Mouse (Mus musculus) midbrain, embryonic 13.5 days (tissue): ENCODE measurements around the gene Rbms3. TPM values are rescaled to one million over a fixed set of nuclear protein-coding genes. Genes with fewer than 3 reads are reported as not detected.

Source experiments
- ATAC-seq: fragments of 200-750 bp; cut with Nextera tagmentation; 2 replicates; pipeline ENCODE4 v1.8.0; 2017; ENCODE audit warnings: mild to moderate bottlenecking, moderate TSS enrichment, moderate library complexity
- H3K27ac ChIP-seq: fragments of 300-500 bp; sonication (generic); 2 replicates; pipeline ENCODE4 v1.5.1; 2015; ENCODE audit warnings: inconsistent platforms, mild to moderate bottlenecking, moderate library complexity
- H3K27me3 ChIP-seq: fragments of 300-500 bp; sonication (generic); 2 replicates; pipeline ENCODE4 v1.6.1; 2015; ENCODE audit warnings: mild to moderate bottlenecking, inconsistent platforms
- H3K36me3 ChIP-seq: fragments of 300-500 bp; sonication (generic); 2 replicates; pipeline ENCODE4 v1.6.1; 2015; ENCODE audit warnings: mild to moderate bottlenecking, inconsistent platforms
- H3K4me1 ChIP-seq: fragments of 300-500 bp; sonication (generic); replicated peaks from 2 replicates; pipeline ENCODE4 v1.6.1; 2015; ENCODE audit warnings: inconsistent platforms
- H3K4me2 ChIP-seq: fragments of 300-500 bp; sonication (generic); replicated peaks from 2 replicates; pipeline ENCODE4 v1.6.1; 2015; ENCODE audit warnings: moderate library complexity, mild to moderate bottlenecking, inconsistent platforms
- H3K4me3 ChIP-seq: fragments of 300-500 bp; sonication (generic); replicated peaks from 2 replicates; pipeline ENCODE4 v1.5.1; 2015; ENCODE audit warnings: mild to moderate bottlenecking, inconsistent platforms
- H3K9ac ChIP-seq: fragments of 300-500 bp; sonication (generic); replicated peaks from 2 replicates; pipeline ENCODE4 v1.6.1; 2015; ENCODE audit warnings: mild to moderate bottlenecking, inconsistent platforms
- H3K9me3 ChIP-seq: fragments of 300-500 bp; sonication (generic); 2 replicates; pipeline ENCODE4 v1.6.1; 2016; ENCODE audit warnings: mild to moderate bottlenecking, inconsistent platforms
- WGBS: fragments of 180-500 bp; shearing (Covaris S2); methylation state at CpG from one replicate; pipeline ENCODE4 v1.1.7; 2015; 5-methylcytosine and 5-hydroxymethylcytosine counted together
- polyA plus RNA-seq: library from polyadenylated mRNA; unstranded; fragments of >200 nt; fragmentation: Nextera tagmentation; extraction: Ambion mirVana; gene quantifications from 2 replicates; pipeline ENCODE4 v1.2.1, GENCODE M21; 2015

Rbms3 gene
- polyA plus RNA-seq, 1 experiment from 2014 or later, result 30.8 TPM

DNA sequence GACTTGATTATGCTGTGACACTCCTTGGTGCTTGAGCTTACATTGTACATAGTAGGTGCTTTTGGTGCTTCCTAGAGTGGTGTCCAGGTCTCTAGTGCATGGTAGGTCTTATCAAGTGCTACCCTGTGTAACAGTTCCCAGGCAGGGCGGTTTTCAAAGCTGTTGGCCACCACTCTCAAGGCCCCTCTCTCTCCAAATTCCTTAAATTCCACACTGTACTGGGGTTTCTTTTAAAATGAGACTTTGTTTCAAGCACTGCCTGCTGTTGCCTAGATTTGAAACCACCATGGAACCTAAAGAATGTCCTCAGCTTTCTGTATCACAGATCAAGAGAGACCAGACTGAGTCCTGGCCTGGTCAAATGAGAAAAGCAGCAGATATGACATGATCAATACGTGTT lies 516.1 kb downstream of the Rbms3 start:
- H3K36me3 ChIP-seq, result no peaks in the 10 kb centered on the region
- no peak for ATAC-seq
- no peak overlapping the region for H3K9ac ChIP-seq
- no peak overlapping the region for H3K4me2 ChIP-seq
- H3K9me3 ChIP-seq, result no peaks in the 10 kb centered on the region
- H3K4me3 ChIP-seq, result no peak overlapping the region
- H3K27ac ChIP-seq, result no peak overlapping the region
- no peaks in the 10 kb centered on the region for H3K27me3 ChIP-seq
- WGBS, result 57% methylated on average over 2 of the region's 2 CpGs
- H3K4me1 ChIP-seq, result no peaks in the 10 kb centered on the region

DNA sequence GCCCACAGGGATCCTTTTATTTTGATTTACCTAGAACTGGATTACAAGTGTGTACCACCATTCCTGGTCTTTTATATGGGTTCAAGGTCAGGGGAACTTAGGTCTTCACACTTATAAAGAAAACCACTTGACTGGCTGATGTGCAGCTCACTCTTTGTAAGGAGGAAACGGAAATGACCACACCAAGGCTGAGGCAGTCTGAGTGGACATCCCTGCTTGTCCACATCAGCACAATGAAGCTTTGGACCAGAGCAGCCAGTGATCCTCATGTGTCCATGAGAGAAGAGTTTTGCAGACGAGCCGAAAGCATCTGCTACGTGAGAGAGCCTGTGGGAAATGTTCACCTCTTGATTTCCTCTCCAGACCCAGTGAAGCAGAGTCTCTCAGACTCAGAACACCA lies 521.8 kb downstream of the Rbms3 start:
- H3K4me3 ChIP-seq, result no peak overlapping the region
- no peak overlapping the region for H3K9ac ChIP-seq
- H3K27ac ChIP-seq, result no peak overlapping the region
- H3K27me3 ChIP-seq, result no peaks in the 10 kb centered on the region
- ATAC-seq, result no peak
- 94% methylated on average over 4 of the region's 4 CpGs for WGBS
- no peaks in the 10 kb centered on the region for H3K9me3 ChIP-seq
- no peak overlapping the region for H3K4me2 ChIP-seq
- H3K36me3 ChIP-seq, result no peaks in the 10 kb centered on the region
- no peaks in the 10 kb centered on the region for H3K4me1 ChIP-seq

DNA sequence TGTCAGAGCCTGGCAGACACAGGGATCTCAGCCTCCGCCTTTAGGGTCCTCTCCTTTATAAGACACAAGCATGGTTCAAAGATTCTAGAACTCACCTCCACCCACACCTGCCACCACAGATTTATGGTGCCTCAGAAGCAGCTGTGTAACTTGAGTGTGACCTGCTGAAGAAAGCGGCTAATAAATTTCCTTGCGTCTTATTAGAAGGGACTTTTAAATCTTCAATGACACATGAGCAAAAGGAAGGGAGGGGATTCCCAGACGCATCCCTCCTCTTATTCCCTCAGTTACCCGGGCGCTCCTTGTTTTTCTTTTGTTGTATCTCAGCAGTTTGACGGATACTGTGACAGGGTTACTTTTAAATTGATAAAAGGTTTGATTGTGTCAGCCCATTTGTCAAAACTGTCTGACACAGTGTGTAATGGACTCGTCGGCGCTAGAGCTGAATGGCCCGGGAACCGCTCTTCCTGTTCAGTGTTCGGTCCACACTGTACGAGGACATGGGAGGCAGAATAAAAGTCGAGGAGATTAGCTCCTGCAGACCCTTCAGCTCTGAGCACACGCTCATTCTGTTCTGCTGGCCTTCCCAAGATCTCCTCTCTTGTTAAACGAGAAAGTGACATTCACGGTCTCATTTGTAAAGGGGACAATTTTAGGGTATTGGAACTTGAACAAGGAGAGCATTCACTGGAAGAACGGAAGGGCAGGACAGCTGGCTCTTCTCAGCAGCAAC lies 527.3 kb downstream of the Rbms3 start:
- Histone ChIP-seq H3K9me3 (no peaks in the 10 kb centered on the region), H3K4me2 (no peak overlapping the region), H3K36me3 (no peaks in the 10 kb centered on the region), H3K27ac (no peak overlapping the region), H3K9ac (no peak overlapping the region), H3K4me3 (no peak overlapping the region), H3K27me3 (no peaks in the 10 kb centered on the region), H3K4me1 (0 out of 2 replicates have a peak, but pooled peaks cover 8% of the 10 kb centered on the region)
- 52% methylated on average over 19 of the region's 19 CpGs for WGBS
- ATAC-seq, result no peak

DNA sequence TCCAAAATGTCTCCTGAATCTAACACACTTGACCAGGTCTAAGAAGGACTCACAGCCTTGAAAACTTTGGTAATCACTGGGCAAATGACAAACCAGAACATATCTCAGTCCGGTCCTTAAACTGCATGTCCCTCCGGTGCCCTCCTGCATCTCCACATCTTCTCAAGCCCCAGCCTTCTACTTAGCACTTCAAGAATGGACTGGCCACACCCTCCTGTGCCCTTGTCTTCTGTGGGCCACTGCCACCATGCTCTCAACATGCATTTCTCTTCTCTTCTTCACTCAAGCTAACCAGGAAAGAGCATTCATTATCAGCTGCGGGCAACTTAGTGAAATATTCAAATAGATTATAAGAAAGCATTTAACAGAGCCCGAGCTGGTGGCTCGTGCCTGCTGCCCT lies 529.5 kb downstream of the Rbms3 start:
- H3K36me3 ChIP-seq, result no peaks in the 10 kb centered on the region
- H3K27ac ChIP-seq, result no peak overlapping the region
- H3K4me1 ChIP-seq, result 0 out of 2 replicates have a peak, but pooled peaks cover 8% of the 10 kb centered on the region
- no peak overlapping the region for H3K9ac ChIP-seq
- no peak for ATAC-seq
- H3K4me2 ChIP-seq, result no peak overlapping the region
- no peak overlapping the region for H3K4me3 ChIP-seq
- 91% methylated on average over 5 of the region's 5 CpGs for WGBS
- H3K27me3 ChIP-seq, result no peaks in the 10 kb centered on the region
- no peaks in the 10 kb centered on the region for H3K9me3 ChIP-seq

DNA sequence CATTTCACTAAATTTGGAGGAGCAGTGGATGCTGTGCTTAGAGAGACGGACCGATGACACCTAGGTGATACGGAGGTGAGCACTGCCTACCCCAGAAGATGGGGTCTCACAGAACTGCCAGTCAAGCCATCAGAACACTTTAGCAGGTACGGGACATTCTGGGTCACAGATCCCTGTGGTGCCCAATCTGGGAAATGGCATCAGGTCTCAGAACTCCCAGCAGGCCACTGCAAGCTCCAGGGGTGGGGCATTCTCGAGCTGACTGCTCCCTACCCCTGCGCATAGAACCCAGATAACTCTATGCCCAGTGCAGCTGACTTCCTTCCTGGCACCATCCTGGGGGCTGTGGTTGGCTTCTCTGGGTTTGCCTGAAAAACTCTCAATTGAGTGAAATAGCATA lies 536.2 kb downstream of the Rbms3 start:
- Histone ChIP-seq H3K4me2 (no peak overlapping the region), H3K4me1 (no peaks in the 10 kb centered on the region), H3K9me3 (no peaks in the 10 kb centered on the region), H3K27ac (no peak overlapping the region), H3K36me3 (no peaks in the 10 kb centered on the region), H3K9ac (no peak overlapping the region), H3K4me3 (no peak overlapping the region), H3K27me3 (no peaks in the 10 kb centered on the region)
- 95% methylated on average over 6 of the region's 6 CpGs for WGBS
- ATAC-seq, result no peak

DNA sequence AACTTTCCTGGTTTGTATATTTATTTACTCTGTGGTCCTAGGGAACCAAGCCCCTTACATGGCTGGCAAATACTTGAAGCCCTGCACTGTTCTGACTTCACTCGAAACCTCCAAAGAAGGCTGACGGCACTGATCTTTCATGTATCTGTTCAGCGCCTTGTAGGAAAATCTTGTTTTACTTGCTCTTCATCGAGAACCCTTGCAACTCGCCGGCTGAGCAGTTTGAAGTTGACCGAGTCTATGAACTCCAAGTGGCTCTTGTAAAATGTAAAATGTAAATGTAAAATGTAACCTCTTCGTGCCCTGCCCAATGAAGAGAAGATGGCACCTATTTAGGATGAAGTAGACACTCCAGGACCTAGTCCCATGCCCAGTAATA lies 537.5 kb downstream of the Rbms3 start:
- Histone ChIP-seq H3K27me3 (no peaks in the 10 kb centered on the region), H3K4me3 (no peak overlapping the region), H3K4me2 (no peak overlapping the region), H3K27ac (no peak overlapping the region), H3K4me1 (no peaks in the 10 kb centered on the region), H3K9me3 (no peaks in the 10 kb centered on the region), H3K36me3 (no peaks in the 10 kb centered on the region), H3K9ac (no peak overlapping the region)
- ATAC-seq, result no peak
- 92% methylated on average over 8 of the region's 8 CpGs for WGBS

DNA sequence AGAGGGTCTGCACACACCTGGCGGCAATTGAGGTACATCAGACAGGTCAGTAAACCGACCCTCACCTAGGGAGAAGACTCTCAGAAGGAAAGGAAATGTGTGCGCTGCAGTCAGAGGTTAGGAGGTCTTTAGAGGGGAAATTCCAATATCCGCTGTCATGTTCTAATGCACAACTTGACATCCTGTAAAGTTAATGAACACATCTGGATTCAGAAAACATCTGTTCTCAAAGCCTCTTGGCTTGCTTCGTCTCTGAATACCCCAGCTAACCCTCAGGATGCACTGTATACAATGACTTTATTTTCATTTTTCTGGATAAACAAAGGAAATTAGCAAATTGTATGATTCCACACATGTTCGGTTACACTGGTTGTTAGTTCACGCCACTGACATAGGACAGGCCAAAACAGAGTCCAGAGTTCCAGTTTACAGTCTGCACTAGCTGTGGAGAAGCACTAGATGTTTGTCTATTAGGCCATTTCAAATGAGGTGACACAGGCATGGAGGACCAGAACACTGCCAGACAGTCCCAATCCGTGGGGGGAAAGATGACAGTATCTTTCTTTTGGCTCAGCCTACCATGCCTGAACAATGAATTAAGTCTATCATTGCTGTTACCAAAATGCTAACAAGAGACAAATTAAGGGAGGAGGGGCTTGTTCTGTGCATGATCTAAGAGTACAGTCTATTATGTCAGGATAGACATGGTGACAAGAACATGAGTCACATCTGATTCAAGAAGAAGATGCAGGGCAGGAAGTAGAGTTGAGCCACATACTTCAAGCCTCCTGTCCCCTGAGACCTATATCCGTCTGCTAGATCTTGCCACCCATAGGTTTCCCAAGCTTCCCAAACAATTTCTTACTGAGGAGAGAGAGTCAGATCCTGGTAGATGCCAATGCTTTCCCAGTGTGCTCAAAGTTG lies 538.2 kb downstream of the Rbms3 start:
- Histone ChIP-seq H3K4me1 (no peaks in the 10 kb centered on the region), H3K9me3 (no peaks in the 10 kb centered on the region), H3K4me2 (no peak overlapping the region), H3K36me3 (no peaks in the 10 kb centered on the region), H3K27me3 (no peaks in the 10 kb centered on the region), H3K27ac (no peak overlapping the region), H3K4me3 (no peak overlapping the region), H3K9ac (no peak overlapping the region)
- ATAC-seq, result no peak
- WGBS, result 89% methylated on average over 9 of the region's 9 CpGs

DNA sequence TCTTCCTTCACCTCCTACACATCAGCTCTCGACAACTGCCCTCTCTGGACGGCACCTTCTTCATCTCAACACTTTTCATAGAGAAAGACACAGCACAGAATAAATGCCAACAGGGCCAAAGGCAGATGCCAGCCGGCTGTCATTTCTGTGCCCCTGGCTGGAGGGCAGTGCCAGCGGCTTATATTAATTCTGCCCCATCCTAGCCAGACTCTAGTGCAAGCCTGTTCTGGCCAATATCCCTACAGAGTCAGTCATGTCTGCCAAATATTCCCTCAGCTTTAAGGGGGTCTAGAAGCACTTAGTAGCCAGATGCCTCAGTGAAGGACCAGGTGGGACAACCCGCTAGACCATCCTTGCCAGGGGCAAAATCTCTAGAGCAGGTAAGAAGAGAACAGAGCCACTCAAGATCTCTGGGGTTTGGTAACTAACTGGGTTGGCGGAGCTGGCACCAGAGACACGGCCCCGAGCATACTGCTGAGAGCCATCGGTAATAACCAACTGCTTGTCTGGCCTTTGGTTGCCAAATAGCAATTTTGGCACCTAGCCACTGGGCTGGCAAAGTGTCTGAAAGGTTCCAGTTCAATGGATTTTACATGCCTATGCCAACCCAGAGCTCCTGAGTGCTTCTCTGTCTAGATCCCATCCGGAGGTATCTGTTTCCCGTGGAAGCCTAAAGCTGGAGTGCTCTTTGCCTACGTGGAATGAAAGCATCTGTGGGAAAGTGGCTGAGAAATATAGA lies 540.1 kb downstream of the Rbms3 start:
- no peak overlapping the region for H3K27ac ChIP-seq
- H3K4me3 ChIP-seq, result no peak overlapping the region
- no peaks in the 10 kb centered on the region for H3K9me3 ChIP-seq
- H3K9ac ChIP-seq, result no peak overlapping the region
- H3K27me3 ChIP-seq, result no peaks in the 10 kb centered on the region
- WGBS, result 92% methylated on average over 12 of the region's 12 CpGs
- H3K36me3 ChIP-seq, result no peaks in the 10 kb centered on the region
- no peak for ATAC-seq
- H3K4me2 ChIP-seq, result no peak overlapping the region
- no peaks in the 10 kb centered on the region for H3K4me1 ChIP-seq

DNA sequence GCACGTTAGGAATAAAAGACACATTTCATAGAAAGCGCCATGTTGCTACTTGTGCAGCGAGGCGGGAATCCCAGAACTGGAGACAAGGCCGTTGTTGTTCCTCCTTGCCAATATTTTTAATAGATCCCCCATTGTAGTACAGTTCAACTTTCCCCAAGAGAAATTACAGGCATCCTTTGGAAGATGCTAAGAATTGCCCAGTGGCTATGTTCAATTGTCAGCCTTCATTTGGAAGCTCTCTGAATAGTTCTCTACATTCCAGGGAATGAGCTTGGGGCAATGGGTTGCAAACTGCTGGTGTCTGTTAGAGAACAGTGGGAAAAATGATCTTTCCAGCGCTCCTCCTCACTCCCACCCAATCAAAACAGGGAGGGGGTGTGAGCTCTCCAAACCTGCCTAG lies 541.4 kb downstream of the Rbms3 start:
- H3K27ac ChIP-seq, result no peak overlapping the region
- no peaks in the 10 kb centered on the region for H3K36me3 ChIP-seq
- H3K9ac ChIP-seq, result no peak overlapping the region
- no peaks in the 10 kb centered on the region for H3K4me1 ChIP-seq
- H3K9me3 ChIP-seq, result no peaks in the 10 kb centered on the region
- ATAC-seq, result no peak
- WGBS, result 88% methylated on average over 6 of the region's 6 CpGs
- no peaks in the 10 kb centered on the region for H3K27me3 ChIP-seq
- H3K4me3 ChIP-seq, result no peak overlapping the region
- H3K4me2 ChIP-seq, result no peak overlapping the region

DNA sequence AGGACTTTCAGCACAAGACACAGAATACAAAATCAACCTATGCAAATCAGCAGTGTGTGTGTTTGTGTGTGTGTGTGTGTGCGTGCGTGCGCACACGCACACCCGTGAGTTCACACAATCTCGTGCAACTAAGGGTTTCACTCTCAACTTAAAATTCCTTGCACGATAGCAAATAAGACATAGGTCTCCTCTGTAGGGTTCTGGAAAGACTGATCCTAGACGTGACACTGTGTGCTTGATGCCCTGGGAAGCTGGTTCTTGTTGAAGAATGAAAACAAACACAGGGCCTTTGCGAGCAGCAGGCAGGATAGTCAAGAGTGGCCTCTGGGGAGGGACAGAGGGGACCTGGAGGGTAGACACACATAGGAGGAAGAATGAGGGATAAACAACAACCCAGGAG lies 544.0 kb downstream of the Rbms3 start:
- Histone ChIP-seq H3K9ac (no peak overlapping the region), H3K4me2 (no peak overlapping the region), H3K27ac (no peak overlapping the region), H3K9me3 (no peaks in the 10 kb centered on the region), H3K36me3 (no peaks in the 10 kb centered on the region), H3K4me3 (no peak overlapping the region), H3K4me1 (no peaks in the 10 kb centered on the region), H3K27me3 (no peaks in the 10 kb centered on the region)
- ATAC-seq, result no peak
- WGBS, result 91% methylated on average over 9 of the region's 9 CpGs

DNA sequence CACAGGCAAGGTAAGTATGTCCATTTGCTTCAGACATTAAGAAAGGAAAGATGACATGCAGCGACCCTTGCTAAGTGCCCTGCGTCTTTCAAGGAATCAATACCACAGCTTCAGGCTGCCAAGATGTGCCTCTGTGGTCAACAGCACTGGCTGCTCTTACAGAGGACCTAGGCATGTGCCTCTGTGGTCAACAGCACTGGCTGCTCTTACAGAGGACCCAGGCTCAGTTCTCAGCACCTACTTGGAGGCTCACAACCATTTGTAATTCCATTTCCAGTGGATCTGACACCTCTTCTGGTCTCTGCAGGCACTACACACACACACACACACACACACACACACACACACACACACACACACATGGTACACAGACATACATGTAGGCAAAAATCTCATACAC lies 545.2 kb downstream of the Rbms3 start:
- 96% methylated on average over 2 of the region's 2 CpGs for WGBS
- Histone ChIP-seq H3K4me3 (no peak overlapping the region), H3K4me2 (no peak overlapping the region), H3K27me3 (no peaks in the 10 kb centered on the region), H3K36me3 (no peaks in the 10 kb centered on the region), H3K9ac (no peak overlapping the region), H3K27ac (no peak overlapping the region), H3K4me1 (no peaks in the 10 kb centered on the region), H3K9me3 (no peaks in the 10 kb centered on the region)
- ATAC-seq, result no peak

DNA sequence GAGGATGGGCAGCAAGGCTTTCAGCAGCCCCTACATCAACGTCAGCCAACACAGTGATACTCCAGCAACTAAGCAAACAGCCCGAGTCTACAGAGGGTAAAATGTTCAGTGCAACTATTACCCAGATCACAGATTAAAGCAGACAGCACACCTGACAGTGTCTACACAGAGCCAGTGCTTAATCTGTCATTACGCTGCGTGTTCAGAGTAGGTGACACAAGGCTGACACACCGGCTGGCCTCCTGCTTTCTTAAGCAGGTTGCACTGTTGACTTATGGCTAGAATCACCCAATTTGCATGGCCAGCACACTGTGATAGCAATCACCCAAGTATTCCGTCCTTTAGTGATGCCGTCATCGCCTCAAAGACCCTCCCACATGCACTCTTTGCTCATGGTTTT lies 550.2 kb downstream of the Rbms3 start:
- Histone ChIP-seq H3K4me2 (no peak overlapping the region), H3K4me1 (no peaks in the 10 kb centered on the region), H3K27ac (no peak overlapping the region), H3K9ac (no peak overlapping the region), H3K9me3 (no peaks in the 10 kb centered on the region), H3K27me3 (no peaks in the 10 kb centered on the region), H3K36me3 (no peaks in the 10 kb centered on the region), H3K4me3 (no peak overlapping the region)
- WGBS, result 88% methylated on average over 8 of the region's 8 CpGs
- no peak for ATAC-seq
